In genomic region chr10:94344631-94345417, GRCm38 (mm10) we compare ENCODE assay signal across 13 mouse cellular contexts. TPM values are rescaled to one million over a fixed set of nuclear protein-coding genes. Genes with fewer than 3 reads are reported as not detected.
DNase-seq lines count a peak whose midpoint lies in the region; ATAC-seq lines count a peak whose summit lies in the region.
"Had no signal": no experiment of that assay in that cellular context is flagged by ENCODE, and none has a peak within 500 bp of the region (broad histone marks: within the 10 kb centered on the region; RNA-seq: fewer than 3 reads in every experiment).

No protein-coding gene starts in this region.

- H3K9ac ChIP-seq in heart, embryonic 15.5 days: no peak overlapping the region
- no peak overlapping the region for H3K9ac ChIP-seq in midbrain, embryonic 11.5 days (ENCODE audit: low read length)
- H3K9ac ChIP-seq in midbrain, embryonic 15.5 days: no peak overlapping the region
- H3K9ac ChIP-seq in liver, embryonic 13.5 days: no peak overlapping the region
- H3K9ac ChIP-seq: hindbrain, embryonic 15.5 days had no signal

- no peak overlapping the region for H3K4me3 ChIP-seq in heart, embryonic 15.5 days
- H3K4me3 ChIP-seq in midbrain, embryonic 11.5 days (ENCODE audit: low read depth, low read length): no peak overlapping the region
- no peak overlapping the region for H3K4me3 ChIP-seq in midbrain, embryonic 15.5 days
- H3K4me3 ChIP-seq in liver, embryonic 13.5 days (replicated peaks): no peak overlapping the region
- H3K4me3 ChIP-seq: erythroblast, embryonic 14.5 days; hindbrain, embryonic 15.5 days had no signal

- H3K4me2 ChIP-seq in heart, embryonic 15.5 days: peak overlapping the region; percentile 20; the same call in 1 of the 2 replicates
- H3K4me2 ChIP-seq in midbrain, embryonic 11.5 days: no peak overlapping the region
- H3K4me2 ChIP-seq in midbrain, embryonic 15.5 days: no peak overlapping the region
- peak overlapping the region; percentile 34 for H3K4me2 ChIP-seq in liver, embryonic 13.5 days
- H3K4me2 ChIP-seq: hindbrain, embryonic 15.5 days had no signal

- no peaks in the 10 kb centered on the region for H3K36me3 ChIP-seq in heart, embryonic 15.5 days
- no peaks in the 10 kb centered on the region for H3K36me3 ChIP-seq in midbrain, embryonic 11.5 days (ENCODE audit: control insufficient read depth, insufficient read depth, low read length)
- no peaks in the 10 kb centered on the region for H3K36me3 ChIP-seq in midbrain, embryonic 15.5 days (replicated peaks)
- no peaks in the 10 kb centered on the region for H3K36me3 ChIP-seq in liver, embryonic 13.5 days
- H3K36me3 ChIP-seq: hindbrain, embryonic 15.5 days had no signal

- no peaks in the 10 kb centered on the region for H3K9me3 ChIP-seq in heart, embryonic 15.5 days (replicated peaks)
- H3K9me3 ChIP-seq in midbrain, embryonic 11.5 days (ENCODE audit: control insufficient read depth, low read length): no peaks in the 10 kb centered on the region
- no peaks in the 10 kb centered on the region for H3K9me3 ChIP-seq in midbrain, embryonic 15.5 days
- H3K9me3 ChIP-seq in liver, embryonic 13.5 days (replicated peaks): no peaks in the 10 kb centered on the region
- H3K9me3 ChIP-seq: hindbrain, embryonic 15.5 days had no signal

- H3K27me3 ChIP-seq in heart, embryonic 15.5 days: no peaks in the 10 kb centered on the region
- no peaks in the 10 kb centered on the region for H3K27me3 ChIP-seq in midbrain, embryonic 11.5 days (ENCODE audit: control insufficient read depth, insufficient read depth, low read length)
- no peaks in the 10 kb centered on the region for H3K27me3 ChIP-seq in midbrain, embryonic 15.5 days (replicated peaks)
- no peaks in the 10 kb centered on the region for H3K27me3 ChIP-seq in liver, embryonic 13.5 days
- H3K27me3 ChIP-seq: hindbrain, embryonic 15.5 days had no signal

- ATAC-seq in heart, embryonic 15.5 days (replicated peaks; ENCODE audit: insufficient number of reproducible peaks, insufficient read depth, low FRiP score, low read depth): no peak
- no peak for ATAC-seq in midbrain, embryonic 11.5 days (ENCODE audit: low FRiP score)
- no peak for ATAC-seq in midbrain, embryonic 15.5 days (replicated peaks)
- ATAC-seq in liver, embryonic 13.5 days (ENCODE audit: low read depth): peak; percentile 48; the same call in 1 of the 2 replicates
- no peak for ATAC-seq in erythroblast, adult 5-6 weeks (replicated peaks; ENCODE audit: low FRiP score, poor library complexity, severe bottlenecking)

- 0 out of 2 replicates have a peak, but pooled peaks cover 3% of the 10 kb centered on the region for H3K4me1 ChIP-seq in heart, embryonic 15.5 days (replicated peaks)
- H3K4me1 ChIP-seq in midbrain, embryonic 11.5 days (ENCODE audit: control insufficient read depth, insufficient read depth, low read length): no peaks in the 10 kb centered on the region
- H3K4me1 ChIP-seq in midbrain, embryonic 15.5 days: no peaks in the 10 kb centered on the region
- peaks cover 9% of the 10 kb centered on the region; the same call in 1 of the 2 replicates for H3K4me1 ChIP-seq in liver, embryonic 13.5 days (replicated peaks)
- H3K4me1 ChIP-seq: hindbrain, embryonic 15.5 days had no signal

- no peak for DNase-seq in heart, adult 8-10 months (ENCODE audit: low spot score)
- DNase-seq in midbrain, embryonic 11.5 days (ENCODE audit: low spot score, missing footprints): peak; percentile 65
- DNase-seq in liver, embryonic 13.5 days: no peak
- DNase-seq in B cell, adult 2 months: no peak
- no peak for DNase-seq in neural tube, embryonic 10.5 days (ENCODE audit: extremely low spot score, low spot score)
- DNase-seq: cerebellum, adult 9-10 months had no signal

- no peak overlapping the region for H3K27ac ChIP-seq in heart, embryonic 15.5 days
- no peak overlapping the region for H3K27ac ChIP-seq in midbrain, embryonic 11.5 days (ENCODE audit: low read depth, low read length)
- no peak overlapping the region for H3K27ac ChIP-seq in midbrain, embryonic 15.5 days
- no peak overlapping the region for H3K27ac ChIP-seq in liver, embryonic 13.5 days
- H3K27ac ChIP-seq: hindbrain, embryonic 15.5 days had no signal

- 47% methylated on average over 22 of the region's 22 CpGs for whole genome bisulfite sequencing in heart, embryonic 15.5 days
- 56% methylated on average over 21 of the region's 22 CpGs for WGBS in midbrain, embryonic 11.5 days
- 51% methylated on average over 22 of the region's 22 CpGs for WGBS in midbrain, embryonic 15.5 days
- WGBS in liver, embryonic 13.5 days (ENCODE audit: insufficient replicate concordance): 35% methylated on average over 22 of the region's 22 CpGs

RNA-seq across cellular contexts. Expression of gene Tmcc3, which starts 33.1 kb away (rescaled TPM):
- 8.0 and 9.2 TPM in 2 replicates for polyA plus RNA-seq in heart, embryonic 15.5 days (2015; fragmentation: Nextera tagmentation; extraction: Ambion mirVana)
- total RNA-seq in heart, adult 8-10 months (2022): 10 to 100 TPM; 28.1 to 32.2 (median 29.6) TPM
- 3.2 and 4.0 TPM in 2 replicates for polyA plus RNA-seq in midbrain, embryonic 11.5 days (2014; fragmentation: Nextera tagmentation; extraction: Ambion mirVana)
- 12.0 and 13.7 TPM in 2 replicates for polyA plus RNA-seq in midbrain, embryonic 15.5 days (2015; fragmentation: Nextera tagmentation; extraction: Ambion mirVana)
- 2.6 and 3.4 TPM in 2 replicates for polyA plus RNA-seq in liver, embryonic 13.5 days (2015; fragmentation: Nextera tagmentation; extraction: Ambion mirVana)
- total RNA-seq in erythroblast, adult 5-6 weeks (2015; ENCODE audit: low replicate concordance): 0.38 and 0.63 TPM in 2 replicates
- 0.34 and 0.42 TPM in 2 replicates for total RNA-seq in erythroblast, adult 5-6 weeks (2017; ENCODE audit: low replicate concordance)

RNA-seq across cellular contexts. Expression of gene Gm4792, which starts 46.3 kb away (rescaled TPM):
- polyA plus RNA-seq in heart, embryonic 15.5 days (2015; fragmentation: Nextera tagmentation; extraction: Ambion mirVana): not detected in 2 replicates
- total RNA-seq in heart, adult 8-10 months (2022): not detected
- polyA plus RNA-seq in midbrain, embryonic 11.5 days (2014; fragmentation: Nextera tagmentation; extraction: Ambion mirVana): not detected in 2 replicates
- polyA plus RNA-seq in midbrain, embryonic 15.5 days (2015; fragmentation: Nextera tagmentation; extraction: Ambion mirVana): 0.38 TPM in 1 of 2 replicates, not detected in the other
- not detected in 2 replicates for polyA plus RNA-seq in liver, embryonic 13.5 days (2015; fragmentation: Nextera tagmentation; extraction: Ambion mirVana)
- total RNA-seq in erythroblast, adult 5-6 weeks (2015; ENCODE audit: low replicate concordance): not detected in 2 replicates
- not detected in 2 replicates for total RNA-seq in erythroblast, adult 5-6 weeks (2017; ENCODE audit: low replicate concordance)
- total RNA-seq: left cerebral cortex, adult 8-10 months had no signal
- polyA plus RNA-seq: erythroblast, embryonic 14.5 days; large intestine, adult 2 months had no signal

Comparison
In these comparisons a context has a peak if more than half of its experiments do, and no peak if none do; other contexts are left out.
1. H3K4me2 ChIP-seq: peak in heart, embryonic 15.5 days (single experiment) and liver, embryonic 13.5 days (single experiment); none in midbrain, embryonic 11.5 days (single experiment) and midbrain, embryonic 15.5 days (single experiment).